Mouse (Mus musculus): ENCODE results near the gene Tcte2. TPM values are rescaled to one million over a fixed set of nuclear protein-coding genes. Genes with fewer than 3 reads are reported as not detected.
A peak's percentile ranks its signal among the peaks of the same experiment; 100 is the strongest.
"Not testable (repeated sequence)": the region's sequence is repeated elsewhere in the genome, so short reads cannot be mapped to it uniquely, and the experiment has no call there.

Tcte2 gene
- polyA plus RNA-seq (2015; fragmentation: Nextera tagmentation; extraction: Ambion mirVana): 0.23 and 0.28 TPM in 2 replicates

GRCm38 (mm10) chr17:13761179-13761913 is at the start of gene Tcte2:
Gene Tcte2 (minus strand): TSS chr17:13761825.
- Histone ChIP-seq H3K4me2 (peak within 1 kb of the TSS; percentile 67), H3K4me1 (replicated peaks) (peaks cover 6% of the 10 kb centered on the region; the same call in 1 of the 2 replicates), H3K36me3 (no peaks in the 10 kb centered on the region), H3K9me3 (replicated peaks) (no peaks in the 10 kb centered on the region), H3K27ac (no peak within 1 kb of the TSS; the same call in 1 of the 2 replicates), H3K4me3 (replicated peaks) (peak within 1 kb of the TSS; percentile 63), H3K27me3 (peaks cover 61% of the 10 kb centered on the region), H3K9ac (peak within 1 kb of the TSS; percentile 68)
- peak; percentile 23 for ATAC-seq (ENCODE audit: low read depth)
- no peak for DNase-seq
- 2% methylated on average over 74 of the region's 74 CpGs for WGBS (ENCODE audit: insufficient replicate concordance)

GRCm38 (mm10) chr17:13806016-13806415 is 44.4 kb upstream of the Tcte2 start:
- H3K36me3 ChIP-seq: peaks cover 9% of the 10 kb centered on the region
- H3K27me3 ChIP-seq: no peaks in the 10 kb centered on the region
- 66% methylated on average over 1 of the region's 1 CpGs for WGBS (ENCODE audit: insufficient replicate concordance)
- no peaks in the 10 kb centered on the region for H3K9me3 ChIP-seq (replicated peaks)
- no peaks in the 10 kb centered on the region for H3K4me1 ChIP-seq (replicated peaks)
- no peak overlapping the region for H3K4me2 ChIP-seq
- DNase-seq: no peak
- no peak for ATAC-seq (ENCODE audit: low read depth)
- no peak overlapping the region for H3K27ac ChIP-seq
- no peak overlapping the region for H3K9ac ChIP-seq
- no peak overlapping the region for H3K4me3 ChIP-seq (replicated peaks)

GRCm38 (mm10) chr17:13802836-13803408 is 41.3 kb upstream of the Tcte2 start:
- Histone ChIP-seq H3K36me3 (peaks cover 4% of the 10 kb centered on the region; the same call in 1 of the 2 replicates), H3K27me3 (no peaks in the 10 kb centered on the region), H3K9ac (no peak overlapping the region), H3K4me2 (no peak overlapping the region), H3K4me3 (replicated peaks) (no peak overlapping the region), H3K9me3 (replicated peaks) (no peaks in the 10 kb centered on the region), H3K27ac (no peak overlapping the region), H3K4me1 (replicated peaks) (no peaks in the 10 kb centered on the region)
- 70% methylated on average over 2 of the region's 2 CpGs for WGBS (ENCODE audit: insufficient replicate concordance)
- no peak for ATAC-seq (ENCODE audit: low read depth)
- DNase-seq: no peak

GRCm38 (mm10) chr17:13797691-13798090 is 36.1 kb upstream of the Tcte2 start:
- DNase-seq (no peak), ATAC-seq (ENCODE audit: low read depth) (no peak)
- no peak overlapping the region for H3K4me2 ChIP-seq
- no peaks in the 10 kb centered on the region for H3K36me3 ChIP-seq
- no peaks in the 10 kb centered on the region for H3K4me1 ChIP-seq (replicated peaks)
- H3K4me3 ChIP-seq (replicated peaks): no peak overlapping the region
- 17% methylated on average over 1 of the region's 1 CpGs for WGBS (ENCODE audit: insufficient replicate concordance)
- no peak overlapping the region for H3K27ac ChIP-seq
- no peaks in the 10 kb centered on the region for H3K27me3 ChIP-seq
- H3K9me3 ChIP-seq (replicated peaks): no peaks in the 10 kb centered on the region
- H3K9ac ChIP-seq: no peak overlapping the region

GRCm38 (mm10) chr17:13790033-13790432 is 28.4 kb upstream of the Tcte2 start:
- not testable (repeated sequence) for H3K27me3 ChIP-seq; ATAC-seq (ENCODE audit: low read depth); DNase-seq; H3K9me3 ChIP-seq (replicated peaks); H3K4me3 ChIP-seq (replicated peaks); H3K4me2 ChIP-seq; H3K9ac ChIP-seq; H3K36me3 ChIP-seq; H3K4me1 ChIP-seq (replicated peaks); H3K27ac ChIP-seq
- 73% methylated on average over 2 of the region's 2 CpGs for WGBS (ENCODE audit: insufficient replicate concordance)

GRCm38 (mm10) chr17:13783469-13783868 is 21.8 kb upstream of the Tcte2 start:
- no peak for ATAC-seq (ENCODE audit: low read depth)
- H3K27me3 ChIP-seq: no peaks in the 10 kb centered on the region
- H3K9ac ChIP-seq: no peak overlapping the region
- no peak for DNase-seq
- no peaks in the 10 kb centered on the region for H3K9me3 ChIP-seq (replicated peaks)
- H3K36me3 ChIP-seq: no peaks in the 10 kb centered on the region
- WGBS (ENCODE audit: insufficient replicate concordance): 50% methylated on average over 1 of the region's 1 CpGs
- H3K4me3 ChIP-seq (replicated peaks): no peak overlapping the region
- no peak overlapping the region for H3K4me2 ChIP-seq
- H3K4me1 ChIP-seq (replicated peaks): no peaks in the 10 kb centered on the region
- no peak overlapping the region for H3K27ac ChIP-seq

- no peaks in the 10 kb centered on the region for H3K27me3 ChIP-seq
- ATAC-seq (ENCODE audit: low read depth): no peak
- H3K9me3 ChIP-seq (replicated peaks): no peaks in the 10 kb centered on the region
- H3K9ac ChIP-seq: no peak overlapping the region
- DNase-seq: no peak
- no peak overlapping the region for H3K4me2 ChIP-seq
- no peak overlapping the region for H3K27ac ChIP-seq
- 56% methylated on average over 5 of the region's 5 CpGs for WGBS (ENCODE audit: insufficient replicate concordance)
- H3K4me1 ChIP-seq (replicated peaks): no peaks in the 10 kb centered on the region
- H3K4me3 ChIP-seq (replicated peaks): no peak overlapping the region
- H3K36me3 ChIP-seq: no peaks in the 10 kb centered on the region
Measured at GRCm38 (mm10) chr17:13781948-13782347, 20.3 kb upstream of the Tcte2 start.

GRCm38 (mm10) chr17:13778865-13779264 is 17.2 kb upstream of the Tcte2 start:
- H3K9ac ChIP-seq: no peak overlapping the region

GRCm38 (mm10) chr17:13777676-13778075 is 16.1 kb upstream of the Tcte2 start:
- Histone ChIP-seq H3K9ac (no peak overlapping the region), H3K27ac (no peak overlapping the region), H3K4me1 (replicated peaks) (no peaks in the 10 kb centered on the region), H3K4me3 (replicated peaks) (no peak overlapping the region), H3K36me3 (no peaks in the 10 kb centered on the region), H3K4me2 (no peak overlapping the region), H3K27me3 (no peaks in the 10 kb centered on the region), H3K9me3 (replicated peaks) (no peaks in the 10 kb centered on the region)
- ATAC-seq (ENCODE audit: low read depth): no peak
- WGBS (ENCODE audit: insufficient replicate concordance): 41% methylated on average over 2 of the region's 2 CpGs
- no peak for DNase-seq

More at GRCm38 (mm10) chr17:13778865-13779264, 17.2 kb upstream of the Tcte2 start:
- Histone ChIP-seq H3K4me3 (replicated peaks) (no peak overlapping the region), H3K4me1 (replicated peaks) (no peaks in the 10 kb centered on the region), H3K4me2 (no peak overlapping the region), H3K27ac (no peak overlapping the region), H3K27me3 (no peaks in the 10 kb centered on the region), H3K36me3 (no peaks in the 10 kb centered on the region), H3K9me3 (replicated peaks) (no peaks in the 10 kb centered on the region)
- ATAC-seq (ENCODE audit: low read depth) (no peak), DNase-seq (no peak)
- 68% methylated on average over 1 of the region's 1 CpGs for WGBS (ENCODE audit: insufficient replicate concordance)

GRCm38 (mm10) chr17:13769256-13769655 is 7.6 kb upstream of the Tcte2 start:
- Histone ChIP-seq H3K9me3 (replicated peaks) (no peaks in the 10 kb centered on the region), H3K4me2 (no peak overlapping the region), H3K4me3 (replicated peaks) (no peak overlapping the region), H3K27me3 (0 out of 2 replicates have a peak, but pooled peaks cover 3% of the 10 kb centered on the region), H3K36me3 (no peaks in the 10 kb centered on the region), H3K4me1 (replicated peaks) (no peaks in the 10 kb centered on the region), H3K9ac (no peak overlapping the region), H3K27ac (peak overlapping the region; percentile 34)
- 69% methylated on average over 3 of the region's 3 CpGs for WGBS (ENCODE audit: insufficient replicate concordance)
- no peak for DNase-seq
- no peak for ATAC-seq (ENCODE audit: low read depth)

- peak overlapping the region; percentile 34; the same call in 1 of the 2 replicates for H3K27ac ChIP-seq
Measured at GRCm38 (mm10) chr17:13768531-13768930, 6.9 kb upstream of the Tcte2 start.

More at GRCm38 (mm10) chr17:13768531-13768930, 6.9 kb upstream of the Tcte2 start:
- Histone ChIP-seq H3K9ac (no peak overlapping the region), H3K36me3 (no peaks in the 10 kb centered on the region), H3K4me2 (no peak overlapping the region), H3K4me3 (replicated peaks) (no peak overlapping the region), H3K9me3 (replicated peaks) (no peaks in the 10 kb centered on the region), H3K27me3 (0 out of 2 replicates have a peak, but pooled peaks cover 3% of the 10 kb centered on the region), H3K4me1 (replicated peaks) (no peaks in the 10 kb centered on the region)
- WGBS (ENCODE audit: insufficient replicate concordance): 79% methylated on average over 1 of the region's 1 CpGs
- DNase-seq (no peak), ATAC-seq (ENCODE audit: low read depth) (0 out of 2 replicates have a peak, but pooled peaks have one; percentile 29)
